Mouse (Mus musculus): ENCODE results near the gene Stk11. TPM values are rescaled to one million over a fixed set of nuclear protein-coding genes. Genes with fewer than 3 reads are reported as not detected.

Stk11 gene
- polyA plus RNA-seq, 1 experiment from 2014 or later = 13.3 TPM

GRCm38 (mm10) chr10:80080396-80081070 is 35.1 kb upstream of the Stk11 start:
- Histone ChIP-seq H3K9me3 (no peaks in the 10 kb centered on the region), H3K4me2 (no peak overlapping the region), H3K4me3 (no peak overlapping the region), H3K9ac (no peak overlapping the region), H3K4me1 (replicated peaks) (peaks cover 1% of the 10 kb centered on the region; the same call in 1 of the 2 replicates), H3K36me3 (peaks cover 78% of the 10 kb centered on the region), H3K27me3 (no peaks in the 10 kb centered on the region), H3K27ac (replicated peaks) (no peak overlapping the region)
- ATAC-seq (ENCODE audit: low read depth) = no peak
- WGBS = 85% methylated on average over 16 of the region's 16 CpGs

DNA sequence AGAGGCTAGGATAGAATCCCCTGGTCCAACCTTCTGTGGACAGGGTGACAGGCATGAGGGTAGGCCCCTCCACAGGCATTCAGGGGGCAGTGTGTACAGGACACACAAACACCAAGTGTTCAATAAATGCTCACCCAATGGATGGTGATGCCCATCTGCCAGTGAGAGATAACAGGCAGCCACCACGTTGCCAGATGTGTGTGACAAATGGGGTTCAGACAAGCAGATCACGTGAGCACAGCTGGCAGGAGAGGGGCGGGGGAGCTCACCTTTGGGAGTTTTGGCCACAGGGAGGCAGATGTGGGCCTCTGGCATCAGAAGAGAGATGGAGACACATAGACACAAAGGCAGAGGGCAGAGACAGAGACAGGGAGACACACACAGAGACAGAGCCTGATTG is 34.5 kb upstream of the Stk11 start:
- no peak for ATAC-seq (ENCODE audit: low read depth)
- Histone ChIP-seq H3K36me3 (peaks cover 78% of the 10 kb centered on the region), H3K9me3 (no peaks in the 10 kb centered on the region), H3K27me3 (no peaks in the 10 kb centered on the region), H3K9ac (no peak overlapping the region), H3K4me1 (replicated peaks) (no peaks in the 10 kb centered on the region), H3K4me3 (no peak overlapping the region), H3K27ac (replicated peaks) (no peak overlapping the region), H3K4me2 (no peak overlapping the region)
- WGBS = 79% methylated on average over 3 of the region's 3 CpGs

- Histone ChIP-seq H3K4me2 (no peak overlapping the region), H3K4me3 (no peak overlapping the region), H3K27ac (replicated peaks) (no peak overlapping the region), H3K27me3 (no peaks in the 10 kb centered on the region), H3K9ac (no peak overlapping the region), H3K36me3 (peaks cover 53% of the 10 kb centered on the region), H3K4me1 (replicated peaks) (peaks cover 4% of the 10 kb centered on the region; the same call in 1 of the 2 replicates), H3K9me3 (no peaks in the 10 kb centered on the region)
- 65% methylated on average over 9 of the region's 9 CpGs for WGBS
- no peak for ATAC-seq (ENCODE audit: low read depth)
Measured at GRCm38 (mm10) chr10:80084817-80085487, 30.7 kb upstream of the Stk11 start.

DNA sequence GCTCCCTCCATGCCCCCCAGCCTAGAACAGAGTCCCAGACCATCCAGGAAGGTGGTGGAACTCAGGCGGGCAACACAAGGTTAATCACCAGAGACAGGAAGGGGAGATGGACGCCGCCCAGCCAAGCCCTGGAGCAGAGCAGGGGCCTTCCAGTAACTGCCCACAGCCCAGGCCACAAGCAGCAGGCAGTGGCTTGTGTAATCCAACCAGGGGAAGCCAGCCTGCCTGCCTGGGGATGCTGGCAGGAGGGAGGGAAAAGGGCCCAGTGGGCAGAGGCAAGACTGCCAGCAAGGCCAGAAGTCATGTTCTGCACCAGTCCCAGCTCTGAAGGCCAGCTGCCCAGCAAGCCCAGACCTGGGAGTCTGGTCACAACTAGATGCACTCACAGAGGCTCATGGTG is 28.8 kb upstream of the Stk11 start:
- WGBS = 83% methylated on average over 3 of the region's 3 CpGs
- no peaks in the 10 kb centered on the region for H3K27me3 ChIP-seq
- no peak for ATAC-seq (ENCODE audit: low read depth)
- no peak overlapping the region for H3K27ac ChIP-seq (replicated peaks)
- H3K9me3 ChIP-seq = no peaks in the 10 kb centered on the region
- no peak overlapping the region for H3K9ac ChIP-seq
- peaks cover 34% of the 10 kb centered on the region for H3K36me3 ChIP-seq
- H3K4me3 ChIP-seq = no peak overlapping the region
- H3K4me1 ChIP-seq (replicated peaks) = peaks cover 4% of the 10 kb centered on the region; the same call in 1 of the 2 replicates
- H3K4me2 ChIP-seq = no peak overlapping the region

GRCm38 (mm10) chr10:80087483-80087882 is 28.1 kb upstream of the Stk11 start:
- H3K4me1 ChIP-seq (replicated peaks) = peaks cover 4% of the 10 kb centered on the region; the same call in 1 of the 2 replicates
- no peak overlapping the region for H3K4me3 ChIP-seq
- no peak overlapping the region for H3K27ac ChIP-seq (replicated peaks)
- no peak overlapping the region for H3K4me2 ChIP-seq
- no peaks in the 10 kb centered on the region for H3K27me3 ChIP-seq
- peaks cover 28% of the 10 kb centered on the region for H3K36me3 ChIP-seq
- H3K9me3 ChIP-seq = no peaks in the 10 kb centered on the region
- ATAC-seq (ENCODE audit: low read depth) = no peak
- WGBS = 91% methylated on average over 8 of the region's 8 CpGs
- no peak overlapping the region for H3K9ac ChIP-seq

GRCm38 (mm10) chr10:80089146-80089545 is 26.5 kb upstream of the Stk11 start:
- H3K9ac ChIP-seq = no peak overlapping the region
- no peak for ATAC-seq (ENCODE audit: low read depth)
- H3K36me3 ChIP-seq = peaks cover 11% of the 10 kb centered on the region
- H3K4me2 ChIP-seq = no peak overlapping the region
- H3K27ac ChIP-seq (replicated peaks) = no peak overlapping the region
- no peaks in the 10 kb centered on the region for H3K9me3 ChIP-seq
- WGBS = 51% methylated on average over 4 of the region's 4 CpGs
- no peak overlapping the region for H3K4me3 ChIP-seq
- H3K27me3 ChIP-seq = no peaks in the 10 kb centered on the region
- H3K4me1 ChIP-seq (replicated peaks) = peaks cover 4% of the 10 kb centered on the region; the same call in 1 of the 2 replicates

DNA sequence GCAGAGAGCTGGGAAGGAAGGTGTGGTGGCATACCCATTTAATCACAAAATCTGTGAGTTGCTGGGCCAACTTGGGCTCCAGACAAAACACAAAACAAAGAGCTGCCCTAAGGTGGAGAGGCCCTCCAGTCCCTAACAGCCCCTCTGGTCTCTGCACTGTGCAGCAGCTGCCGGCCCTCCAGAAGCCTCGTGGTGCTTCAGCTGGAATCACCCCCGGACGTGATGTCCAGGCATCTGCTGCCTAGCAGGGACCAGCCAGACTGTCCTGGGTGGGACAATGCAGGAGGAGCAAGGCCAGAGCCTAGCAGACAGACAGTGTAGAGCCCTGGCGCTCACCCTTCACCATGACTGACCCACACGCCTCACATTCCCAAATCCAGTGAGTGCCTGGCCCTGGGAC is 24.1 kb upstream of the Stk11 start:
- H3K27ac ChIP-seq (replicated peaks) = no peak overlapping the region
- H3K36me3 ChIP-seq = no peaks in the 10 kb centered on the region
- 89% methylated on average over 6 of the region's 6 CpGs for WGBS
- H3K9ac ChIP-seq = no peak overlapping the region
- no peaks in the 10 kb centered on the region for H3K9me3 ChIP-seq
- no peaks in the 10 kb centered on the region for H3K27me3 ChIP-seq
- H3K4me1 ChIP-seq (replicated peaks) = peaks cover 4% of the 10 kb centered on the region; the same call in 1 of the 2 replicates
- no peak overlapping the region for H3K4me2 ChIP-seq
- H3K4me3 ChIP-seq = no peak overlapping the region
- ATAC-seq (ENCODE audit: low read depth) = no peak

DNA sequence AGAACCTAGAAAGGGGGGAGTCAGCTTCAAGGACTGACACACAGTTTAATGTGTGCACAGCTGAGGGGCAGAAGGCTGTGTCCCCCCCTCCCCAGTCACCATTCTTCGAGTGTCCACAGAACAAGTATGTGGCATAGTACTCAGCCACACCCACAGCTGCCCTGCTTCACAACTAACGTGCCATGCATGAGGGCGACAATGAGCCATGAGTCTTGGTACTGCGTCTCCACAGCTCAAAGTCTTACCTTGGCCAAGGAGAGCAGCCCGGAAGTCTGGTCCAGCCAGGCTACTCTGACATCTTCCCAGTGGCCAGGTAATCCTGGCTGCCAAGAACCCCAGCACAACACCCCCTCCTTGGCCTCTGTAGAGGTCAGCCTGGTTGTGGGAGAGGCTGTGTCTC is 22.9 kb upstream of the Stk11 start:
- no peak overlapping the region for H3K9ac ChIP-seq
- no peaks in the 10 kb centered on the region for H3K9me3 ChIP-seq
- no peaks in the 10 kb centered on the region for H3K36me3 ChIP-seq
- H3K4me1 ChIP-seq (replicated peaks) = peaks cover 12% of the 10 kb centered on the region; the same call in 1 of the 2 replicates
- no peak for ATAC-seq (ENCODE audit: low read depth)
- no peaks in the 10 kb centered on the region for H3K27me3 ChIP-seq
- no peak overlapping the region for H3K27ac ChIP-seq (replicated peaks)
- 78% methylated on average over 5 of the region's 5 CpGs for WGBS
- H3K4me3 ChIP-seq = no peak overlapping the region
- no peak overlapping the region for H3K4me2 ChIP-seq

- no peaks in the 10 kb centered on the region for H3K9me3 ChIP-seq
- H3K9ac ChIP-seq = no peak overlapping the region
- H3K36me3 ChIP-seq = no peaks in the 10 kb centered on the region
- 94% methylated on average over 6 of the region's 6 CpGs for WGBS
- no peak for ATAC-seq (ENCODE audit: low read depth)
- no peak overlapping the region for H3K4me3 ChIP-seq
- H3K27ac ChIP-seq (replicated peaks) = no peak overlapping the region
- H3K27me3 ChIP-seq = no peaks in the 10 kb centered on the region
- H3K4me1 ChIP-seq (replicated peaks) = peaks cover 10% of the 10 kb centered on the region; the same call in 1 of the 2 replicates
- H3K4me2 ChIP-seq = no peak overlapping the region
Measured at GRCm38 (mm10) chr10:80094085-80094484, 21.5 kb upstream of the Stk11 start.

- Histone ChIP-seq H3K4me3 (no peak overlapping the region), H3K27me3 (no peaks in the 10 kb centered on the region), H3K4me2 (no peak overlapping the region), H3K9ac (no peak overlapping the region), H3K9me3 (no peaks in the 10 kb centered on the region), H3K36me3 (no peaks in the 10 kb centered on the region), H3K4me1 (replicated peaks) (peaks cover 9% of the 10 kb centered on the region; the same call in 1 of the 2 replicates), H3K27ac (replicated peaks) (no peak overlapping the region)
- no peak for ATAC-seq (ENCODE audit: low read depth)
- WGBS = 90% methylated on average over 3 of the region's 3 CpGs
Measured at GRCm38 (mm10) chr10:80094684-80095083, 20.9 kb upstream of the Stk11 start.

GRCm38 (mm10) chr10:80095547-80095946 is 20.1 kb upstream of the Stk11 start:
- no peak overlapping the region for H3K27ac ChIP-seq (replicated peaks)
- H3K36me3 ChIP-seq = no peaks in the 10 kb centered on the region
- no peak overlapping the region for H3K4me3 ChIP-seq
- H3K4me2 ChIP-seq = no peak overlapping the region
- ATAC-seq (ENCODE audit: low read depth) = no peak
- H3K4me1 ChIP-seq (replicated peaks) = peaks cover 13% of the 10 kb centered on the region; the same call in 1 of the 2 replicates
- H3K27me3 ChIP-seq = no peaks in the 10 kb centered on the region
- 94% methylated on average over 5 of the region's 5 CpGs for WGBS
- H3K9me3 ChIP-seq = no peaks in the 10 kb centered on the region
- H3K9ac ChIP-seq = peak overlapping the region; percentile 8; the same call in 1 of the 2 replicates

DNA sequence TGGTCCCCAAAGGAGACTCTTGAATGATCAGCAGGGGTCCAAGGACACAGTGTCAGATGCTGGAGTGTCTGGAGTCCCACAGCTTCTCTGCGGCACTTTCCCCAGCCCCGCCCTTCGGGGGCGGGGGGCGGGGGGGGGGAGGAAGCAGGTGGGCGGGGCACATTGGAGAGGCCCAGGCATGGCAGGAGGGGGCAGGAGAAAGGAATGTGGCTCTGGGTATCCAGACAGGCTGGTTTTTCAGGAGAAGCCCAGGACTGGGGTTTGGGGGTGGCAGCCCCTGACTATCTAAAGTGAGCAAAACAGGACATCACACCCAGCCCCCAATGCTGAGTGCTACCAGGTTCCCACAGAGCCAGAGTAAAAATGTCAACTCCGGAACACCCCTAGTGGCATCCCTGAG is 18.3 kb upstream of the Stk11 start:
- Histone ChIP-seq H3K4me2 (no peak overlapping the region), H3K9ac (no peak overlapping the region), H3K4me3 (no peak overlapping the region), H3K4me1 (replicated peaks) (peaks cover 28% of the 10 kb centered on the region), H3K27ac (replicated peaks) (no peak overlapping the region), H3K27me3 (no peaks in the 10 kb centered on the region), H3K36me3 (no peaks in the 10 kb centered on the region), H3K9me3 (no peaks in the 10 kb centered on the region)
- no peak for ATAC-seq (ENCODE audit: low read depth)
- WGBS = 10% methylated on average over 7 of the region's 7 CpGs

Measured in neural tube, embryonic 13.5 days (tissue).